Mouse (Mus musculus): ENCODE measurements around the gene Samd14.
"Not testable (repeated sequence)": the region's sequence is repeated elsewhere in the genome, so short reads cannot be mapped to it uniquely, and the experiment has no call there.

Samd14 gene

DNA sequence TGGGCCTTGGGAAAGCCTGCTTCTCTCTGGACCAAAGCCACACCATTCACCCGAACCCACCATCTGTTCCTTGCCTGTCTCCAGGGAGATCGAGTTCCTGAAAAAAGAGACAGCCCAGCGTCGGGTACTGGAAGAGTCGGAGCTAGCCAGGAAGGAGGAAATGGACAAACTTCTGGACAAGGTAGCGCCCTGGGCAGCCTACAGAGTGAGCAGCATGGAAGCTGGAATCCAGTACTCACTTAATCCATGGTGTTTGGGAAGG, 4.8 kb upstream of the Samd14 start:
- DNase-seq (ENCODE audit: low read depth in 2 of 2, low spot score in 2 of 2): no peak

GRCm38 (mm10) chr11:95006038-95006437, 3.6 kb upstream of the Samd14 start:
- DNase-seq (ENCODE audit: low read depth in 2 of 2, low spot score in 2 of 2): no peak

DNA sequence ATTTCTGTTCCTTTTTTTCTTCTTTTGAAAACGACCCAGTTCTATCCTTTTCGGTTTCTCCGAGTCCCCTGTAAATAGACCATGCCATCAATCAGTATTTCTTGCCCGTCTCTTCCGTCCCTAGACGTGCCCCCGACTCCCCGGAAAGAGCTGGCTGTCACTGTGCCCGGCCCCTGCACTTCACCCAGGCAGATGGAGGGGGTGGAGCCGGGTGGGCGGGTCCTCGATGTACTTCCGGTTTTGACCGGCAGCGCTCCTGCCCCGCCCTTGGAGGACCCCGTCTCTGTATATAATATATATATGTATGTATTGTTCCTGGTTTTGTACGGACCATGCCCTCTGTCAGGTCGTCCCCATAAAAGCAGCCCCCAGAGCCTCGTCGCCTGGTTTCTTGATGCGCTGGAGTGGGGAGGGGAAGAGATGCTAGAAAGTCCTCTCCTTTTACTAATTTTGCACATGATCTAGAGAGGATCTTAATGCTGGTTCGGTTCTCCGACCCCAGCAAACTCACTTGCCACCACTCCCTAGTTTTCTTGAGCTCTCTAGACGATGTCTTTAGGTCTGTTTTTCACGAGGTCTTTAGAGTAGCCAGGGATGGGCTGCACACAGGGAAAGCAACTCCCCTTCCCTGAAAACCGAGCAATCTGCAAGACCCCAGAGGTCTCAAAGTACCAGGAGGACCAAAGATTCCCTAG, 3.0 kb upstream of the Samd14 start:
- peak in 1 of 2 experiments; percentile 49 for DNase-seq (ENCODE audit: low read depth in 2 of 2, low spot score in 2 of 2)

DNA sequence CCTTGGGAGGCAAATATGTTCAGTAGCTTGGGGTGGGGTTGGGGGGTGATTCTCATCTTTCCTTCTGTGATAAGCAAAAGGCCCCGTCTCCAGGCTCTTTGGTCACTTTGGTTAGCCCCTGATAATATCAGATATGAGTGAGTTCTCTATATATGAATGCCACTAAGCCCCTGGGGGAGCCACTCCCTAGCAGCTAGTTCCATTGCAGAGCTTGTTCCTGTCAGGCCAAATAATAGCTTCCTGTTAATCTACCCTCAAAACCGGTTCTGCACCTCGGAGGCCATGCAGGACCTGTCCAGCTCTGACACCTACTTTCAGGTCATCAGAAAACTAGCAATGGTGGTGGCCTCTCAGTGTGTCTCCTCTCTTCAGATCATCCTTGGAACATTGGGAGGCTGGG, 2.3 kb upstream of the Samd14 start:
- no peak for DNase-seq (ENCODE audit: low read depth in 2 of 2, low spot score in 2 of 2)

DNA sequence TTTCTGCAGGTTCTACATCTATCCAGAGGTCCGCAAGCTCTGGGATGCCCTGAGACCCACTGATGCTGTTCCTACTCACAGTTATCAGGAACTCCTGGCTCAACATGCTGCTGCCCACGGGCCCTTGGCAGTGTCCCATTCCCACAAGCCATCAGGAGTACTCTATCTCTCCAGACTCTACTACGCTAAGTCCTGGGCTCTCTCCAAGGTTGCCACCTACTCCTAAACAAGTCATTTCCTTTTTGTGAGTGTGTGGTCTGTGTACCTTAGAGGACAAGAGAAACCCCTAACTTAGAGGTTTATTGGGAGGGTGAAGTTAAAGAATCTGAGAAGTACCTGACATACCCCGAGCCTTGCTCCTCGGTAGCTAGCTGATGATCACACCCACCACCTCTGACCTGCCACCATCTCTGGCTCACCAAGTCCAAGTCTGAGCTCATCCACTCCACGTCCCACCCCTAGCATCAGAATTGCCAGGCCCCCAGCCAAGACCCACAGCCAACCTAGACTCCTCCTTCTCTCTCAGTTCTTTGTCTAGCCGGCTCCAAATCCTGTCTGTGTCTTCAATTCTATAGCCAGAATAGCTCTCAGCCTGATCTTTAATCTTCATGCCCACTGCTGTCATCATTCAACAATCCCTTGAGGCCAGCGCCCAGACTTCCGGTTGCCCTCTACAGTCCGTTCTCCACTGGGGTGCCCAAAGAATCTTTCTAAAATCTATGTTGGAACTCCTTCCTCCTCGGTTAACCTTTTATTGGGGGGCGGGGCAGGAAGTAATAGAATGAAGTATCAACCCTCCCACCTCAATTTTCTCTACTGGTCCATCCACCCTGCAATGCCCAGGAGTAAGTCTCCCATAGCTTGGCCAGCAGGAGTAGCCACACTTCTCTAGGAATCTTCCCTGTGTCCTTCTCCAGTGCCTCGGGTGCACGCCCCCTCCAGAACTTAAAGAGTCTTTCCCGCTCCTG, 734 bp upstream of the Samd14 start:
- no peak for DNase-seq (ENCODE audit: low read depth in 2 of 2, low spot score in 2 of 2)

DNA sequence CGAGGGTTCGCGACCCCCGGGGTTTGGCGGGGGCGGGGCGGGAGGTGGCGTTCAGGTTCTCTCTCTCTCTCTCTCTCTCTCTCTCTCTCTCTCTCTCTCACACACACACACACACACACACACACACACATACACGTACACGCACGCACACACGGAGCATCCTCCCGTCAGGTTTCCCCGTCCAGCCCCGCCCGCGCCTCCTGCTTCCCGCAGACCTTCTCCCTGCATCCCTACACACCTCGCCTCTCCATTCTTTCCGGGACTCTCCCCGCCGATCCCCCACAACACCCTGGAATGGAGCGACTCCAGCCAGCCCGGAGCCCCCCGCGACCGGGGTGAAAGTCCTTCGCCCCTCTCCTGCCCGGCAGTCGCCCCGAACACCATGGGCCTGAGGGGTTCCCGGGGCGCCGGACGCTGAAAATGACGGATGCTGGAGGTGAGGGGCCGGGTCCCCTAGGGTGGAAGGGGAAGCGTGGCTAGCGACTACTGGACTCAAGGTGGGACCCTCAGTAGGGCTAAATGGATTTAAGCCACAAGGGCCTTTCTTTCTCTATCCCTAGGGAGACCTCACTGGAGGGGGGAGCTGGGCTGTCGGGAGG, 561 bp downstream of the Samd14 start:
- DNase-seq (ENCODE audit: low read depth in 2 of 2, low spot score in 2 of 2): no peak

GRCm38 (mm10) chr11:95010841-95011403, 1.2 kb downstream of the Samd14 start:
- DNase-seq (ENCODE audit: low read depth in 2 of 2, low spot score in 2 of 2): not testable (repeated sequence)

DNA sequence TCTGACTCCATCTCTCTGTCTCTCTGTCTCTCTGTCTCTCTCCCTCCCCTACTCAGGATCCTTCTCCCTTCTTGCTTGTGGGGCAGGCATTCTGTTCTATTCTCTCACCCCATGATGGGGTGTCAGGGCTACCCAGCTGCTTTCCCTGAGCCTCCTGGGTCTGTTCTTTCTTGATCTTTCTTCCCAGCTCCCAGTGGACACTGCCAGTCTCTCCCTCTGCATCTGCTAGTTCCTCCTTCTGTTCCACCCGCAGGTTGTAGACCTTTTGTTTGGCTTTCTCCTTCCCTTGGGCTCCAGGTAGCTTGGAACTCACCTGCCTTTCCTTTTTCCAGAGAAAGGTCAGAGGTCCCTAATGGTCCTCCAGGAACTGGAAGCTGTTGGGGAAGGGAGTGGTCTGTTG, 1.7 kb downstream of the Samd14 start:
- DNase-seq (ENCODE audit: low read depth in 2 of 2, low spot score in 2 of 2): no peak

DNA sequence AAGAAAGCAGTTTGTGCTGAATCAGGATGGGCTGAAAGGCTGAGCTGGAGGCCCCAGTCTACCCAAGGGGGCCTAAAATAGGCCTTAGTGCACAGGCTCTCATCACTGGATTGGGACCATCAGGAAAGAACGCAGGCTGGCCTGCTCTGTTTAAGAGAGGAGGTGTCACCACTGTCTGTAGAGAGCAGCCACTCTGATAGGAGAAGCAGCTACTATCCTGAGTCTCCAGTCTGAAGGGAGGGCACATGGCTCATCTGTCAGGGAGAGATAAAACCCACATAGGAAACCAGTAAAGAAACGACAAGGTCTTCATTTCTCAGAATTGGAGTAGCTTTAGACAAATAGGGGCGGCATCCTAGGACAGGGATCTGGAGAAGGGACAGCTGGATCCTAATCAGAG, 2.4 kb downstream of the Samd14 start:
- no peak for DNase-seq (ENCODE audit: low read depth in 2 of 2, low spot score in 2 of 2)

DNA sequence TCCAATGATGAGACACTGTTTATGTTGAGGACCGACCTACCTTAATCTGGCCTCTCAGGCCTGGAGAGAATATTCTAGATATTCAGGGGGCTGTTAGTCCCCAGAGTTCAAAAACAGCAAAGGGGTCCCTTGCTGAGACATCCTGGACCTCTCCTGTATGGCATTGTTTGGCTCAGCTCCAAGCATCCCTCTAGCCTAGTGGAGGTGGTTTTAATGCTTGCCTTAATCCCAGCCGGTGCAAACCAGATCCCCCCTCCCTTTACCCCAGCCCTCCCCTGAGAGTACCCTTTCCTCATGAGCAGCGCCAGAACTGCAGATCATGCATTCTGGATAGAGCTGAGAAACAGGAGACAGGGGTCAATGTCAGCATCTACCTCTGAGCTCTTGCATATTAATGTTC, 2.8 kb downstream of the Samd14 start:
- DNase-seq (ENCODE audit: low read depth in 2 of 2, low spot score in 2 of 2): no peak

DNA sequence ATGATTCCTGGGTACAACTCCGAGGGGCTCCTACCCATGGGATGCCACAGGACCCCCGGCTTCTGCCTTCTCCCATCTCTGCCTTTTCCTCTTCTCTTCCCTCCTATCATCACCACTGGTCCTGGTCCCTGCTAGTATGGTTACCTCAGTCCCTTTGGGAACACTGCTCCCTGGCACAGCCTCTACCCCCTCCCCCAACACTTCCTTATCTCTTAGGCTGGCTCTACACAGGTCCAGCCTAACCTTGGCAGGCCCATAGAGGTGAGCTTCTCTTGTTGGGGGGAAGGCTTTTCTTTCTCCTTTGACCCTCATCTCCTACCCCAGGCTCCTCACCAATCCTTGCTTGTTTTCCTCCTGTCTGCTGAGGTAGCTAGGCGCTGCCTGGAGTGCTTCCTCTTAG, 5.8 kb downstream of the Samd14 start:
- no peak for DNase-seq (ENCODE audit: low read depth in 2 of 2, low spot score in 2 of 2)

DNA sequence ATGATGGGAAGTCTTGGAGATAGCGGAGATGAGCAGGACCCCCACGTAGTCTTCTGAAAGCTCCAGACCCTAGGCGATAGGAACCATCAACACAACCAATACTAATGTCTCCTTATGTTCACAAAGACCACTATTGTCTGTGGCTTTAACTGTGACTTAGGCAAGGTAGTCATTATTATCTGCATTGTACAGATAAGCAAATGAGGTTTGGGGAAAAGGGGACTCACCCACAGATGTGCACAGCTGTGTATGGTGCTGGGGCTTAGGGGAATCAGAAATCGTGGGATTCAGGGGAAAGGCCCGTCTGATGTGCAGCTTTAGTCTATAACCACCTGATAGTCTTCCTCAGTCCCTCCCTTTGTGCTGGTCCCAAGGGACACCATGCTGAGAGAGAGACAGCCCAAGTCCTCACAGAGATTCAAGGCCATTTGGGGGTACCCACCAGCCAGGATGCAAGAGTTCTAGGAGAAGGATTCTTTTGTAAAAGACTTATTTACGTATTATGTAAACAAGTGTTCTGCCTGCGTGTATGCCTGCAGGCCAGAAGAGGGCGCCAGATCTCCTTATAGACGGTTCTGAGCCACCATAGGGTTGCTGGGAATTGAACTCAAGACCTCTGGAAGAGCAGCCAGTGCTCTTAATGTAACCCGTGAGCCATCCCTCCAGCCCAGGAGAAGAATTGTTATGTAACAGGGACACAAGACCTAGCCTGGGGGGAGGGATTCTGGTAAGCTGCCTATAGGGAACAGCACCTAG, 12.7 kb downstream of the Samd14 start:
- DNase-seq (ENCODE audit: low read depth in 2 of 2, low spot score in 2 of 2): no peak

GRCm38 (mm10) chr11:95023481-95023880, 13.8 kb downstream of the Samd14 start:
- no peak for DNase-seq (ENCODE audit: low read depth in 2 of 2, low spot score in 2 of 2)

DNA sequence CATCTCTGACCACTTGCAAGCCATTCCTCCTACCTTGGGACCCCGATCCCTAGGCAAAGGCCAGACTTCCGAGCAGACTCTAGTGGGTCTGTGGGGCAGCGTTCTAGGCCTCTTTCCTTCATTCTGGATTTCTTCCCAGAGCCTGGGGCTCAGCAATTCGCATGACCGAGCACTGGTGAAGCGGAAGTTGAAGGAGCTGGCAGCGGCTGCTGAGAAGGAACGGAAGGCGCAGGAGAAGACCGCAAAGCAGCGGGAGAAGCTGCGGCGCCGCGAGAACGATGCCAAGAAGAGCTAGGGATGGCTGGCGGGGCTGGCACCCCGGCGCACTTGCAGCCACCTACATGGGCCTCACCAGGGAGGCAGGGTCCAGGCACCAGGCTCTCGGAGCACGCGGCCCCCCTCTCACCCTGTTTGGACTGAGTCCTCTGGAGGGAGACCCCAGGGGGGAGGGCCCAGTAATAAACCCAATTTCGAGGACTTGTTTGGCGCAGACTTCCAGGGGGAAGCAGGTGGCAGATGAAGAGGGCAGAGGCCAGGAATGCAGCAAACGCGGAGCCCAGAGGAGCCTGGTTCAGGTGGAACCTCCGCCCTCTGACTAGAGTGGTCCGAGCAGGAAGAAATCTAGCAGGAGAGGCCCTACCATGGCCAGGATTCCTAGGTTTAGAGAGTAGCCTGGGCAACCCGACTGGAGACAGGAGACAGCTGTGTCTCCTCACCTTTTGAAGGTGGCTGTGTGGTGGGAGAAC, 14.9 kb downstream of the Samd14 start:
- no peak for DNase-seq (ENCODE audit: low read depth in 2 of 2, low spot score in 2 of 2)

DNA sequence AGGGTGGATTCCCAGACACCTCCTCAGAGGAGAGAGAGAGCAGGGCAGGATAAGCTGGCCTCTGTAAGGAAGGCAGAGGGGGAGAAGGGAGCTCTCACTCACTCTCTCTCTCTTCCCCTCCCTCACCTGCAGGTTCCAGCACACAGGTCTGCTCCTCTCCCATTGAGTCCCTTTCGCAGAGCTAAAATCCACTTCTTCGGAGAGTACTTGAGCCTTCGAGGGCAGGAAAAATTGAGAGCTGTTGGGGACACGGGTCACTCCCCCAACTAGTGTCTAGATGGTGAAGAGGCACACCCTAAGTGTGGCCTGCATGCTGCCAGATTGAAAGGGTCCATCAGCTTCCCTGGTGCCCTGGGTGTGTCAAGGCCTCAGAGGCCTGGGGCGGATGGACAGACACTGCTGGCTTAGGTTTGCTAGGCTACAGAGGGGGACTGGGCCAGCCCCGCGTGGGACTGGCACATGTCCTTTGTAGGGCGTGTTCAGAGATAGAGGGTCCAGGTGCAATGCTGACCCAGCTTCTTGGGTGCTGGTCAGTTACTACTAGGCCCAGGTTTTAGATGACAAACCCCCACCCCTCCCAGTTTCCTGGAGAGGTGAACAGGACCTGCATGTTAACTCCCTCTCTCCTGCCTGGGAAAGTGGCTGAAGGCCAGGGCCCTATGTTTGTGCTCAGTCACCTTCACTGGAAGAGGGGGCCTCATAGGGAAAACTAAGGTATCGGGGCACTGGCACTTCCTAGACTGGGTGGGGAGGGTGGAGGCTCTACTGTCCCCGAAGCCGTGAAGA, 15.7 kb downstream of the Samd14 start:
- DNase-seq (ENCODE audit: low read depth in 2 of 2, low spot score in 2 of 2): no peak

- DNase-seq (ENCODE audit: low read depth in 2 of 2, low spot score in 2 of 2): no peak
Observed at GRCm38 (mm10) chr11:95026090-95026542, 16.4 kb downstream of the Samd14 start.

- DNase-seq (ENCODE audit: low read depth in 2 of 2, low spot score in 2 of 2): no peak
Observed at GRCm38 (mm10) chr11:95026849-95027248, 17.2 kb downstream of the Samd14 start.

- DNase-seq (ENCODE audit: low read depth in 2 of 2, low spot score in 2 of 2): no peak
Observed at GRCm38 (mm10) chr11:95027850-95028470, 18.3 kb downstream of the Samd14 start.

- no peak for DNase-seq (ENCODE audit: low read depth in 2 of 2, low spot score in 2 of 2)
Observed at GRCm38 (mm10) chr11:95032945-95033344, 23.3 kb downstream of the Samd14 start.
